Mouse (Mus musculus) testis, adult 2 months (tissue): Measurements from ENCODE around the gene Mss51. TPM values are rescaled to one million over a fixed set of nuclear protein-coding genes. Genes with fewer than 3 reads are reported as not detected.

ENCODE experiments used
- H3K27ac ChIP-seq: fragments of 200-500 bp; 2 replicates; pipeline ENCODE4 v1.5.1; 2012; ENCODE audit warnings: low read depth, low read length; ENCODE audit not compliant: control insufficient read depth, insufficient read depth
- H3K27me3 ChIP-seq: fragments of 200-500 bp; 2 replicates; pipeline ENCODE4 v1.6.1; 2012; ENCODE audit warnings: mild to moderate bottlenecking, low read length, moderate library complexity; ENCODE audit not compliant: control insufficient read depth, insufficient read depth
- H3K36me3 ChIP-seq: fragments of 200-500 bp; 2 replicates; pipeline ENCODE4 v1.6.1; 2012; ENCODE audit warnings: mild to moderate bottlenecking, low read length; ENCODE audit not compliant: control insufficient read depth, insufficient read depth
- H3K4me1 ChIP-seq: fragments of 200-500 bp; 2 replicates; pipeline ENCODE4 v1.6.1; 2012; ENCODE audit warnings: low read length; ENCODE audit not compliant: control insufficient read depth, insufficient read depth
- H3K4me3 ChIP-seq: fragments of 200-500 bp; 2 replicates; pipeline ENCODE4 v1.5.1; 2012; ENCODE audit warnings: low read depth, mild to moderate bottlenecking, low read length, moderate library complexity, mixed read lengths; ENCODE audit not compliant: control insufficient read depth
- CTCF ChIP-seq: fragments of 200-500 bp; IDR thresholded peaks from 2 replicates; pipeline ENCODE4 v1.5.1; 2012; ENCODE audit warnings: low read depth, mild to moderate bottlenecking, inconsistent platforms, low read length, moderate library complexity; ENCODE audit not compliant: control insufficient read depth, insufficient read depth, insufficient replicate concordance
- POLR2A ChIP-seq: fragments of 200-500 bp; IDR thresholded peaks from 2 replicates; pipeline ENCODE4 v1.6.1; 2012; ENCODE audit warnings: low read depth, mild to moderate bottlenecking, inconsistent platforms, low read length, moderate library complexity; ENCODE audit not compliant: control insufficient read depth
- polyA plus RNA-seq: library from polyadenylated mRNA; depleted of rRNA; stranded (reverse); fragments of >200 nt; gene quantifications from 2 replicates; pipeline ENCODE4 v1.2.3, GENCODE M21; 2012

Gene Mss51
- polyA plus RNA-seq, 1 experiment, result 2.1 TPM

GRCm38 (mm10) chr14:20508424-20508823, 11.7 kb upstream of the Mss51 start:
- no peak overlapping the region for H3K4me3 ChIP-seq
- TF ChIP-seq POLR2A (no peak), CTCF (no peak)
- H3K27me3 ChIP-seq, result no peaks in the 10 kb centered on the region
- no peak overlapping the region for H3K27ac ChIP-seq
- H3K4me1 ChIP-seq, result no peaks in the 10 kb centered on the region
- no peaks in the 10 kb centered on the region; the same call in 1 of the 2 replicates for H3K36me3 ChIP-seq

GRCm38 (mm10) chr14:20502966-20503365, 6.3 kb upstream of the Mss51 start:
- Histone ChIP-seq H3K4me3 (no peak overlapping the region), H3K27ac (no peak overlapping the region), H3K27me3 (no peaks in the 10 kb centered on the region), H3K4me1 (no peaks in the 10 kb centered on the region), H3K36me3 (peaks cover 4% of the 10 kb centered on the region)
- no peak for TF ChIP-seq POLR2A
- no peak for TF ChIP-seq CTCF

- no peak for TF ChIP-seq CTCF
- TF ChIP-seq POLR2A, result no peak
- Histone ChIP-seq H3K4me3 (no peak overlapping the region), H3K4me1 (no peaks in the 10 kb centered on the region), H3K36me3 (peaks cover 4% of the 10 kb centered on the region), H3K27me3 (no peaks in the 10 kb centered on the region), H3K27ac (no peak overlapping the region)
Observed at GRCm38 (mm10) chr14:20499982-20500381, 3.3 kb upstream of the Mss51 start.

- TF ChIP-seq POLR2A, result no peak
- no peak for TF ChIP-seq CTCF
- H3K27ac ChIP-seq, result no peak overlapping the region
- H3K4me1 ChIP-seq, result no peaks in the 10 kb centered on the region
- no peak overlapping the region for H3K4me3 ChIP-seq
- H3K36me3 ChIP-seq, result peaks cover 1% of the 10 kb centered on the region; the same call in 1 of the 2 replicates
- no peaks in the 10 kb centered on the region for H3K27me3 ChIP-seq
Observed at GRCm38 (mm10) chr14:20486031-20486430, 10.7 kb downstream of the Mss51 start.

- TF ChIP-seq CTCF (no peak), POLR2A (no peak)
- peaks cover 1% of the 10 kb centered on the region; the same call in 1 of the 2 replicates for H3K36me3 ChIP-seq
- H3K4me3 ChIP-seq, result no peak overlapping the region
- H3K4me1 ChIP-seq, result peaks cover 5% of the 10 kb centered on the region
- H3K27ac ChIP-seq, result no peak overlapping the region
- no peaks in the 10 kb centered on the region for H3K27me3 ChIP-seq
Observed at GRCm38 (mm10) chr14:20482051-20482751, 14.5 kb downstream of the Mss51 start.

- TF ChIP-seq POLR2A, result no peak
- TF ChIP-seq CTCF, result no peak
- Histone ChIP-seq H3K36me3 (peaks cover 1% of the 10 kb centered on the region; the same call in 1 of the 2 replicates), H3K27ac (no peak overlapping the region), H3K4me3 (no peak overlapping the region), H3K4me1 (peaks cover 5% of the 10 kb centered on the region), H3K27me3 (no peaks in the 10 kb centered on the region)
Observed at GRCm38 (mm10) chr14:20481211-20481610, 15.5 kb downstream of the Mss51 start.

- peaks cover 1% of the 10 kb centered on the region; the same call in 1 of the 2 replicates for H3K36me3 ChIP-seq
- TF ChIP-seq POLR2A, result no peak
- TF ChIP-seq CTCF, result no peak
- H3K27ac ChIP-seq, result no peak overlapping the region
- peaks cover 5% of the 10 kb centered on the region for H3K4me1 ChIP-seq
- no peaks in the 10 kb centered on the region for H3K27me3 ChIP-seq
- peak overlapping the region; percentile 95 for H3K4me3 ChIP-seq
Observed at GRCm38 (mm10) chr14:20480195-20480579, 16.5 kb downstream of the Mss51 start.

GRCm38 (mm10) chr14:20479291-20480194, 17.2 kb downstream of the Mss51 start, which contains the start of gene Anxa7:
Gene Anxa7 (minus strand): TSS chr14:20480133.
- peak within 1 kb of the TSS; percentile 95 for H3K4me3 ChIP-seq
- H3K4me1 ChIP-seq, result peaks cover 5% of the 10 kb centered on the region
- H3K36me3 ChIP-seq, result peaks cover 1% of the 10 kb centered on the region; the same call in 1 of the 2 replicates
- H3K27me3 ChIP-seq, result no peaks in the 10 kb centered on the region
- TF ChIP-seq CTCF, result no peak
- peak; percentile 54; the same call in 1 of the 2 replicates for TF ChIP-seq POLR2A
- peak within 1 kb of the TSS; percentile 47 for H3K27ac ChIP-seq
